Mouse (Mus musculus) adrenal gland, postnatal 10 days (tissue): ENCODE measurements around the gene Cela2a. TPM values are rescaled to one million over a fixed set of nuclear protein-coding genes. Genes with fewer than 3 reads are reported as not detected.

Experiments used
- DNase-seq: peaks from one replicate; pipeline ENCODE4 v3.0.0; 2021; ENCODE audit warnings: mixed read lengths
- total RNA-seq, 2 experiments: library from RNA; stranded (reverse); gene quantifications; 2 replicates each; pipeline ENCODE4 v1.2.3; 2021

Gene Cela2a
- total RNA-seq, 2 experiments from 2014 or later, result not detected

DNA sequence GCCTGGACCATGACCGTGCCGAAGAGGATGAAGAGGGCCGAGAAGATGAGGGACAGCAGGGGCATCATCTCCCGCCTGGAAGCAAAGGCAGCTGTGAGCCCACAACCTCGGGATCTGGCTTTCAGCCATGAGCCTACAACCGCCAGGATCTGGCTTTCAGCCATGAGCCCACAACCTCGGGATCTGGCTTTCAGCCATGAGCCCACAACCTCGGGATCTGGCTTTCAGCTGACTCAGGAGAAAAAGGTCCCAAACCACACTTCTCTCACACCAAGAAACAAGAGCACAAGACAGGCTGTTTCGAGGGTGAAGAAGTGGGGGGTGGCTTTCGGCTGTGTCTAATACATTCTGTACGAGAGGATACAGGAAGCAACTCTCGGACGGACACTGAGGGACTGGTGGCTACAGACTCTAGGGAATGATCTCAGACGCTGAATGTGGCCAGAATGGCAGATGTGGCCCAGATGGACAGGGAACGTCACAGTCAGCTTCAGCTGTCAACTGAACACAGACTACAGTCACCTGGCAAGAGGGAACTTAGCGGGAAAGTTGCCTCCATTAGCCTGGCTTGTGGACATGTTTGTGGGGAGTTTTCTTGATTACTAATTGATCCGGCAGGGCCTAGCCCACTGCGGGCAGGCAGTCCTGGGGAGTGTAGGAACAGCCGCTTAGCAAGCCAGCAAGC, 59.1 kb downstream of the Cela2a start:
- no peak for DNase-seq

DNA sequence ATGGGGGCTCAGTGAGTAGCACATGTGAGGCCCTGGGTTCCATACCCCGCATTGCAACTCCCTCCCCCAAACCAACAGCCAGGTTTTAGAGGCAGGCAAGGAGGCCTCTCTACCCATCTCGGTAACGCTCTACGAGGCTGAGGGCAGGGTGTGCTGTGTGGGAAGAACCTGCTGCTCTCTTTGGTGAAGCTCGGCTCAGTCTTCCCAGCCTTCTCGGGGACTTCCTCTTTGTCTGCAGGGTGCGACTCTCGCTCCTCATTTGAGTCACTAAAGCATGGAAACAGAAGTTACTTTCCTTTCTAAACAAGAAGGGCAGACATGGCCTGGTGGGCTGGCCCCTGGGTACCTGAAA, 59.7 kb downstream of the Cela2a start:
- DNase-seq, result no peak

DNA sequence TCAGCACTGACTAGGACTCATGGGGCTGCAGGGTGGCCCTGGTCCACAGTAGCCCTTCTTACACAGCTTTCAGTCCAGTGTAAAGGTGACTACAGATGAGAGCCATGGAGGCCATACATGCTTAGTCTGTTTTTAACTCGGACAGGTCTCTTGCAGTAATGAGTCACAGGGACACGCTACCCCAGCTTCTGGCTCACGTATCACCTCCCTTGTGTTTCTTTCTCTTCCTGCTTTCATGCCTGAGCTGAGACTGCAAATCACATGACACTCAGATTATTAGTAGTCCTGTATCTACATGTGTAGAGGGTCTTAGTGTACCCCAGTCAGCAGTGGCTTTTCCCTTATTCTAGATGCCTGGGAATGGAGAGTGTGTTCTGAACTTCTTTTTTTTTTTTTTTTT, 61.0 kb downstream of the Cela2a start:
- DNase-seq, result no peak

Other genes starting within 250 kb of the Cela2a start
- 10 to 100 TPM; 14.8 to 21.6 TPM for gene Fblim1, start 220.1 kb downstream of the Cela2a start, total RNA-seq
- 1 to 10 TPM; 7.9 to 9.5 TPM for gene Tmem82, start 207.5 kb downstream of the Cela2a start, total RNA-seq
- 10 to 100 TPM; 36.1 to 39.2 TPM for gene Slc25a34, start 202.3 kb downstream of the Cela2a start, total RNA-seq
- 10 to 100 TPM; 37.6 to 42.2 TPM for gene Plekhm2, start 161.3 kb downstream of the Cela2a start, total RNA-seq
- gene Rsc1a1, start 140.6 kb downstream of the Cela2a start, total RNA-seq, result 1 to 10 TPM; 2.8 to 3.5 TPM
- gene Ddi2, start 102.7 kb downstream of the Cela2a start, total RNA-seq, result 10 to 100 TPM; 48.6 to 59.9 TPM
- gene Agmat, start 79.5 kb downstream of the Cela2a start, total RNA-seq, result 10 to 100 TPM; 15.6 to 34.4 TPM
- gene Dnajc16, start 35.2 kb downstream of the Cela2a start, total RNA-seq, result 10 to 100 TPM; 16.1 to 16.8 TPM
- 10 to 100 TPM; 14.4 to 22.5 TPM for gene Casp9, start 32.5 kb downstream of the Cela2a start, total RNA-seq
- gene Ctrc, start 20.2 kb upstream of the Cela2a start, total RNA-seq, result not detected
- gene Efhd2, start 48.8 kb upstream of the Cela2a start, total RNA-seq, result 10 to 100 TPM; 28.9 to 29.1 TPM
- under 1 TPM; 0.45 to 0.79 TPM for gene Fhad1, start 188.9 kb upstream of the Cela2a start, total RNA-seq